Mouse (Mus musculus) lung, postnatal 14 days (tissue): ENCODE measurements around the gene Gm5798.
"Not testable (repeated sequence)": the region's sequence is repeated elsewhere in the genome, so short reads cannot be mapped to it uniquely, and the experiment has no call there.

ENCODE experiments used
- DNase-seq: peaks from one replicate; pipeline ENCODE4 v3.0.0; 2021

The Gm5798 gene

DNA sequence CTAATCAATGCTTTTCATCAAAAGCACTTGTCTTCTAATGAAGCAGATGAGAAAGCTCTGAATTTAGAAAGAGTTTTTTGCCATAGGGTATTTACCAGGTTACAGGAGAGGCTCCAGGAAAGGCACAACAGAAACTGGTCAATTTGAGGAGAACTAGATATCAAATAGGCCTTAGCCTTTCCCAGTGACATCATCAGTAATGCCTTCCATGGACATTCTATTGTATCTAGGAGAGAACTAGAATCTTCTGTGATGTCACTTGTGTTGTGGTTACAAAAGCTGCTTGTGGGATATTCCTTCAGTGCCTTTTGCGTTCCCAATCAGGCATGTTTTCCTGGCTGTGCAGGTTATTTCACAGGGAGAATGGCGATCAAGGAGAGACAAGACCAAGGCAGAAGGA lies at the start of gene Gm5798:
Gene Gm5798, plus strand, starts transcription at position 301 of the 400 bp plus-strand sequence.
- DNase-seq = not testable (repeated sequence)

DNA sequence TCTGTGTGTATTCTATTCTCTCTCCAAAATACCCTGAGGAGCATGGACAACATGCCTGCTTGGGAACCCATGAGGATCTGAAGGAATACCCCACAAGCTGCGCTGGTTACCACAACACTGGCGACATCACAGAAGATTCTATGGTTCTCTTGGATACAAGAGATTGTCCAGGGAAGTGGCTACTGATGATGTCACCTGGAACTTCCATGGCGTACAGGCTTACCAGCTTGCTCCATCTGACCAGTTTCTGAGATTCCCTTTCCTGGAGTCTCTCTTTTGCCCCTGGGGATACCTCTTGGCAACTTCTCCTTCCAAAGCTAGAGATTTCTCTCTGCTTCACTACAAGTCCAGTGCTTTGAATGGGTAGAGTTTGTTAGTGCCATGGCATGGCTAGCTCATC lies 37.9 kb downstream of the Gm5798 start, which contains the start of gene Gm7945:
Gene Gm7945, minus strand, starts transcription at position 101 of the 400 bp plus-strand sequence.
- DNase-seq = not testable (repeated sequence)
